In the genomic region with DNA sequence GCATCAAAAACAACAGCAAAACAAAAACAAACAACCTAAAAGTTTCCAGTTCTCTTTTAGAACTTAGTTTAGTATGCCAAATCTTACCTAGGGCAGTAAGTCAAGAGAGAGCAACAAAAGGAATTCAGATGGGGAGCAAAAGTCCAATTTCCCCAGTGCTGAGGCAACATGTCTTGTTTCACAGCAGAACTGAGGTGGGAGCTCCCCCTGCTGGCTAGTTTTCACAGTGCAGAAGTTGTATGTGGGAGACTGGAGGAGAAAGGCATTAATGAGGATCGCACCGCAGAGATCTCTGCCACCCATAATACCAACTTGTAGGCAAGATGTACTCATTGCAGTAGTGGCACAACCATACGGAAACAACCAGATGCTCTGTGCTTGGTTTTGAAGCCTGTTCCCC, we compare ENCODE assay signal across 8 mouse cellular contexts. TPM values are rescaled to one million over a fixed set of nuclear protein-coding genes. Genes with fewer than 3 reads are reported as not detected.
DNase-seq lines count a peak whose midpoint lies in the region; ATAC-seq and TF ChIP-seq lines count a peak whose summit lies in the region.

No protein-coding gene starts in this region.

- TF ChIP-seq RAD21 in MEL (IDR thresholded peaks at IDR 0.05; ENCODE audit: low read depth, low read length), result peak; percentile 94

- H3K9me3 ChIP-seq in MEL (replicated peaks; ENCODE audit: insufficient read depth, low read length), result no peaks in the 10 kb centered on the region
- H3K9me3 ChIP-seq in liver, embryonic 13.5 days (replicated peaks), result no peaks in the 10 kb centered on the region

- H3K27me3 ChIP-seq in MEL (ENCODE audit: control insufficient read depth in 1 of 2, insufficient read depth in 2 of 2, low read length in 2 of 2), result no peaks in the 10 kb centered on the region
- H3K27me3 ChIP-seq in liver, embryonic 13.5 days, result no peaks in the 10 kb centered on the region

- DNase-seq in A20 (ENCODE audit: low read depth, low spot score) (peak; percentile 79), MEL (ENCODE audit: low read depth, low spot score) (peak; percentile 92)
- DNase-seq in cerebellum, adult 18-20 months, result peak; percentile 89
- peak; percentile 86 for DNase-seq in gastrocnemius, adult 18-20 months (ENCODE audit: low spot score)
- peak; percentile 95 for DNase-seq in kidney, postnatal 10 days
- peak; percentile 67 for DNase-seq in liver, embryonic 13.5 days
- peak; percentile 82 for DNase-seq in right cerebral cortex, adult 18-20 months
- peak; percentile 62 for DNase-seq in urinary bladder, adult 2 months (ENCODE audit: low spot score)

- no peak for TF ChIP-seq POLR2A in MEL (IDR thresholded peaks at IDR 0.05; ENCODE audit: control insufficient read depth in 1 of 2, insufficient read depth in 1 of 2, low read depth in 1 of 2, low read length in 2 of 2, poor library complexity in 1 of 2)

- H3K9ac ChIP-seq in MEL (ENCODE audit: control insufficient read depth, low read depth, low read length, poor library complexity, severe bottlenecking), result no peak overlapping the region
- H3K9ac ChIP-seq in liver, embryonic 13.5 days, result no peak overlapping the region

- peaks cover 0 to 7% of the 10 kb centered on the region in 2 experiments; a peak in 2 of 4 replicates for H3K36me3 ChIP-seq in MEL (ENCODE audit: control insufficient read depth in 1 of 2, insufficient read depth in 2 of 2, low read length in 2 of 2)
- 0 out of 2 replicates have a peak, but pooled peaks cover 4% of the 10 kb centered on the region for H3K36me3 ChIP-seq in liver, embryonic 13.5 days

- WGBS in liver, embryonic 13.5 days (ENCODE audit: insufficient replicate concordance), result 37% methylated on average over 3 of the region's 3 CpGs

- no peaks in the 10 kb centered on the region for H3K79me2 ChIP-seq in MEL (ENCODE audit: control insufficient read depth, insufficient read depth, low read length, poor library complexity)

- no peak for TF ChIP-seq EP300 in MEL (IDR thresholded peaks at IDR 0.05; ENCODE audit: low read depth in 1 of 2, low read length in 2 of 2)

- H3K4me1 ChIP-seq in MEL (ENCODE audit: control insufficient read depth in 1 of 2, insufficient read depth in 2 of 2, low read length in 2 of 2), result no peaks in the 10 kb centered on the region
- no peaks in the 10 kb centered on the region for H3K4me1 ChIP-seq in liver, embryonic 13.5 days (replicated peaks)

- ATAC-seq in liver, embryonic 13.5 days (ENCODE audit: low read depth), result no peak

- no peak overlapping the region for H3K4me2 ChIP-seq in liver, embryonic 13.5 days

- H3K27ac ChIP-seq in MEL (ENCODE audit: control insufficient read depth, low read depth, low read length), result no peak overlapping the region
- no peak overlapping the region for H3K27ac ChIP-seq in liver, embryonic 13.5 days

- TF ChIP-seq CTCF in MEL (IDR thresholded peaks at IDR 0.05 in 2 of 3, conservative IDR thresholded peaks at IDR 0.05 in 1 of 3; ENCODE audit: control insufficient read depth in 1 of 3, insufficient read depth in 1 of 3, low read depth in 2 of 3, low read length in 3 of 3, poor library complexity in 1 of 3, severe bottlenecking in 1 of 3), result peak; percentile 95 to 97 (median 97)

- no peak overlapping the region for H3K4me3 ChIP-seq in MEL (ENCODE audit: control insufficient read depth in 1 of 2, insufficient read depth in 1 of 2, low read depth in 2 of 2, low read length in 2 of 2)
- H3K4me3 ChIP-seq in liver, embryonic 13.5 days (replicated peaks), result no peak overlapping the region

TF ChIP-seq in MEL, 35 proteins besides CTCF, POLR2A, EP300 and RAD21:
- no peak for TF ChIP-seq ELF1 (IDR thresholded peaks at IDR 0.05; ENCODE audit: low read depth, low read length)
- TF ChIP-seq ZC3H11A (IDR thresholded peaks at IDR 0.05; ENCODE audit: low read depth, low read length), result peak; percentile 87
- TF ChIP-seq SMC3 (IDR thresholded peaks at IDR 0.05; ENCODE audit: low read depth, low read length), result peak; percentile 93
- no peak for TF ChIP-seq ZMIZ1 (IDR thresholded peaks at IDR 0.05; ENCODE audit: low read depth, low read length)

RNA-seq across cellular contexts. Expression of a gene that starts 58.8 kb away (rescaled TPM):
- total RNA-seq in MEL (2012; rRNA removed), result 13.2 and 14.8 TPM in 2 replicates
- 100 to 1,000 TPM in 1 of 2 experiments, 10 to 100 TPM in 1; 20.3 to 108 TPM for polyA plus RNA-seq in MEL (2012; ENCODE audit: insufficient read depth in 1 of 2, insufficient read length in 2 of 2, low read depth in 1 of 2, low replicate concordance in 2 of 2, missing spikeins in 1 of 2)
- 10 to 100 TPM; 13.9 to 18.6 TPM for total RNA-seq in gastrocnemius, adult 18-20 months (2021)
- 1.5 and 1.6 TPM in 2 replicates for polyA plus RNA-seq in liver, embryonic 13.5 days (2015; fragmentation: Nextera tagmentation; extraction: Ambion mirVana)
- 16.8 and 19.7 TPM in 2 replicates for polyA plus RNA-seq in urinary bladder, adult 2 months (2012; rRNA removed)
